Mouse (Mus musculus): ENCODE measurements around the gene Hal.

GRCm38 (mm10) chr10:93567841-93568566, 79.4 kb downstream of the Hal start:
- no peak for TF ChIP-seq CTCF (IDR thresholded peaks at IDR 0.05; ENCODE audit: insufficient read depth, low read depth, low read length)
- no peak for TF ChIP-seq POLR2A (IDR thresholded peaks at IDR 0.05; ENCODE audit: insufficient read depth, low read depth, low read length)

All from olfactory bulb, adult 2 months (tissue).